Mouse (Mus musculus) megakaryocyte, embryonic 14.5 days (primary cell): ENCODE measurements around the gene Vrk2.

Source experiments
- FLI1 ChIP-seq: IDR thresholded peaks from 2 replicates; pipeline ENCODE4 v1.6.1; 2012; ENCODE audit warnings: low read length, inconsistent platforms, mixed read lengths
- GATA1 ChIP-seq: IDR thresholded peaks from 3 replicates; pipeline ENCODE4 v1.6.1; 2012; ENCODE audit warnings: mixed read lengths, low read length, inconsistent platforms, borderline replicate concordance

GRCm38 (mm10) chr11:26533828-26534119 lies 60.0 kb downstream of the Vrk2 start:
- TF ChIP-seq GATA1 (no peak), FLI1 (no peak)
